ENCODE assay signal across 8 mouse cellular contexts in the genomic region with DNA sequence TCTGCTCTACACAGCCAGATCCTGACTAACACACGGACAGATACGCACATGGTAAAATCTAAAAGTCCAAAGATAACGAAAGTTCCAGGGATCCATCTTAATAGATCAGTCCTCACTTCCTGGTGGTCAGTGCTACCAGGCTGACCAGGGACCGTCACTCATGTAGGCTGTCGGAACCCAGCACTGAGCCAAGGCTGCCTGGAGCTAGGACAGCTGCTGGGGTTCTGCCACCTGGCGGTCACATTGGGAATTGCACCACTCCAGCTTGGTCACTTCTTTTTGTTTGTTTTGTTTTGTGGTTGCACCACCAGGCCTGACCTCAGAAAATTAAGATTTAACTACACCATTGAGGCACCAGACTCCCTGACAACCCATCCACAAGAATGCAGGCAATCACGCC. TPM values are rescaled to one million over a fixed set of nuclear protein-coding genes. Genes with fewer than 3 reads are reported as not detected.
DNase-seq lines count a peak whose midpoint lies in the region; ATAC-seq lines count a peak whose summit lies in the region.

No protein-coding gene starts in this region.

- H3K9ac ChIP-seq in intestine, embryonic 14.5 days (ENCODE audit: low read length): no peak overlapping the region
- H3K9ac ChIP-seq in intestine, embryonic 15.5 days: no peak overlapping the region
- H3K9ac ChIP-seq in forebrain, embryonic 13.5 days: no peak overlapping the region

- H3K4me2 ChIP-seq in intestine, embryonic 14.5 days (ENCODE audit: low read length): no peak overlapping the region
- H3K4me2 ChIP-seq in intestine, embryonic 15.5 days (replicated peaks): no peak overlapping the region
- no peak overlapping the region for H3K4me2 ChIP-seq in forebrain, embryonic 13.5 days

- no peaks in the 10 kb centered on the region for H3K4me1 ChIP-seq in intestine, embryonic 14.5 days (replicated peaks; ENCODE audit: control insufficient read depth, insufficient read depth, low read length)
- H3K4me1 ChIP-seq in intestine, embryonic 15.5 days (replicated peaks): 0 out of 2 replicates have a peak, but pooled peaks cover 8% of the 10 kb centered on the region
- H3K4me1 ChIP-seq in forebrain, embryonic 13.5 days: no peaks in the 10 kb centered on the region

- WGBS in intestine, embryonic 14.5 days: 43% methylated on average over 7 of the region's 7 CpGs
- 51% methylated on average over 7 of the region's 7 CpGs for WGBS in intestine, embryonic 15.5 days
- WGBS in forebrain, embryonic 13.5 days: 39% methylated on average over 7 of the region's 7 CpGs

- no peak for ATAC-seq in intestine, embryonic 14.5 days (replicated peaks; ENCODE audit: low FRiP score, low TSS enrichment, low read depth)
- no peak for ATAC-seq in intestine, embryonic 15.5 days
- ATAC-seq in forebrain, embryonic 13.5 days: peak; percentile 44; the same call in 1 of the 2 replicates
- ATAC-seq in monocyte, adult 5-6 weeks (replicated peaks; ENCODE audit: insufficient number of reproducible peaks, low FRiP score, low TSS enrichment, poor library complexity, severe bottlenecking): peak; percentile 56

- H3K27ac ChIP-seq in intestine, embryonic 14.5 days (ENCODE audit: low read depth): no peak overlapping the region
- H3K27ac ChIP-seq in intestine, embryonic 15.5 days: no peak overlapping the region
- H3K27ac ChIP-seq in forebrain, embryonic 13.5 days: no peak overlapping the region

- no peaks in the 10 kb centered on the region for H3K9me3 ChIP-seq in intestine, embryonic 14.5 days (ENCODE audit: control insufficient read depth, low read length)
- no peaks in the 10 kb centered on the region for H3K9me3 ChIP-seq in intestine, embryonic 15.5 days
- H3K9me3 ChIP-seq in forebrain, embryonic 13.5 days (replicated peaks): no peaks in the 10 kb centered on the region

- peaks cover 11% of the 10 kb centered on the region for H3K27me3 ChIP-seq in intestine, embryonic 14.5 days (replicated peaks; ENCODE audit: control insufficient read depth, insufficient read depth, low read length)
- peaks cover 2% of the 10 kb centered on the region; the same call in 1 of the 2 replicates for H3K27me3 ChIP-seq in intestine, embryonic 15.5 days (replicated peaks)
- H3K27me3 ChIP-seq in forebrain, embryonic 13.5 days: peaks cover 27% of the 10 kb centered on the region

- no peaks in the 10 kb centered on the region for H3K36me3 ChIP-seq in intestine, embryonic 14.5 days (ENCODE audit: control insufficient read depth, insufficient read depth, low read length)
- no peaks in the 10 kb centered on the region for H3K36me3 ChIP-seq in intestine, embryonic 15.5 days
- no peaks in the 10 kb centered on the region for H3K36me3 ChIP-seq in forebrain, embryonic 13.5 days (ENCODE audit: poor library complexity, severe bottlenecking)

- peak; percentile 86 for DNase-seq in intestine, embryonic 14.5 days (ENCODE audit: low spot score)
- peak; percentile 75 for DNase-seq in CD4-positive, CD25-positive, alpha-beta regulatory T cell, adult 2 months (ENCODE audit: low read depth, low spot score)
- DNase-seq in adrenal gland, postnatal 25 days: peak; percentile 63
- DNase-seq in kidney, postnatal 36 days: peak; percentile 50 to 84
- DNase-seq in thymus, postnatal 25 days: peak; percentile 49

- no peak overlapping the region for H3K4me3 ChIP-seq in intestine, embryonic 14.5 days (ENCODE audit: low read depth, low read length)
- H3K4me3 ChIP-seq in intestine, embryonic 15.5 days (replicated peaks): no peak overlapping the region
- H3K4me3 ChIP-seq in forebrain, embryonic 13.5 days: no peak overlapping the region

RNA-seq across cellular contexts. Expression of a gene that starts 14.6 kb away (rescaled TPM):
- polyA plus RNA-seq in intestine, embryonic 14.5 days (2014; fragmentation: Nextera tagmentation; extraction: Ambion mirVana): 41.3 and 43.4 TPM in 2 replicates
- polyA plus RNA-seq in intestine, embryonic 15.5 days (2015; fragmentation: Nextera tagmentation; extraction: Ambion mirVana): 106 and 127 TPM in 2 replicates
- total RNA-seq in adrenal gland, postnatal 25 days (2021): 43.0 and 54.8 TPM in 2 replicates
- 12.0 and 14.8 TPM in 2 replicates for polyA plus RNA-seq in forebrain, embryonic 13.5 days (2015; fragmentation: Nextera tagmentation; extraction: Ambion mirVana)
- total RNA-seq in monocyte, adult 5-6 weeks (2017): 197 to 239 TPM (median 203 TPM) in 3 replicates

Comparison
In these comparisons a context has a peak if more than half of its experiments do, and no peak if none do; other contexts are left out.
1. ATAC-seq: peak in forebrain, embryonic 13.5 days (single experiment) and monocyte, adult 5-6 weeks (single experiment); none in intestine, embryonic 14.5 days (single experiment) and intestine, embryonic 15.5 days (single experiment).
2. Peak in every context shown above with its lines, with median percentiles within 50 percentile points of each other: DNase-seq.